Mouse (Mus musculus): ENCODE data around the gene Sec61a1. TPM values are rescaled to one million over a fixed set of nuclear protein-coding genes. Genes with fewer than 3 reads are reported as not detected.

The Sec61a1 gene
- total and polyA plus RNA-seq, 2 experiments from 2014 or later, result 125 to 191 TPM

GRCm38 (mm10) chr6:88540093-88540755 is 21.5 kb upstream of the Sec61a1 start:
- H3K9ac ChIP-seq, result no peak overlapping the region
- H3K4me1 ChIP-seq (ENCODE audit: insufficient read depth), result no peaks in the 10 kb centered on the region
- no peak for DNase-seq
- H3K4me2 ChIP-seq (ENCODE audit: low read depth), result no peak overlapping the region
- no peak overlapping the region for H3K4me3 ChIP-seq (ENCODE audit: low read depth, low read length)
- ATAC-seq, result no peak
- H3K9me3 ChIP-seq (ENCODE audit: low read length), result no peaks in the 10 kb centered on the region
- H3K36me3 ChIP-seq (ENCODE audit: insufficient read depth), result no peaks in the 10 kb centered on the region
- 67% methylated on average over 2 of the region's 2 CpGs for WGBS
- H3K27ac ChIP-seq (ENCODE audit: low read depth, low read length), result no peak overlapping the region
- no peak for TF ChIP-seq CTCF (IDR thresholded peaks at IDR 0.05; ENCODE audit: low read depth)
- no peaks in the 10 kb centered on the region; the same call in 1 of the 2 replicates for H3K27me3 ChIP-seq (ENCODE audit: insufficient read depth, low read length)

DNA sequence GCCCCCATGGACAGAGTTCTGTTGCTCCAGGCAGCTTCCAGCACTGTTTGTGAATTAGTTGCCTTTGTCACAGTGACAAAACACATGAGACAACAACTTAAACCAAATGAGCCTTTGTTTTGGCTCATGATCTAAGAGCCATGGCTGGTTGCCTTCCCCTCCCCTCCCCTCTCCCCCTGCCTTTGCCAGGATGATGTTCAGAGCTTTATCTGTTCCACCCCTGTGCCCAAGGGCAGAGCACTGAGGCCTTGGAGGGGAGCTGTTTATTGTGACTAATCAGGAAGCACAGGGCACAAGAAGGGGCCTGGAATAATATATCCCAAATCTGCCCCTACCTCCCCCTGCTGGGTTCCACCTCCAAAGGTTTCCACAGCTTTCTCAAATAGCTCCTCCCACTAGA is 11.6 kb upstream of the Sec61a1 start:
- TF ChIP-seq CTCF (IDR thresholded peaks at IDR 0.05; ENCODE audit: low read depth), result no peak
- Histone ChIP-seq H3K9me3 (ENCODE audit: low read length) (no peaks in the 10 kb centered on the region), H3K9ac (no peak overlapping the region), H3K4me2 (ENCODE audit: low read depth) (no peak overlapping the region), H3K27ac (ENCODE audit: low read depth, low read length) (no peak overlapping the region), H3K4me3 (ENCODE audit: low read depth, low read length) (no peak overlapping the region), H3K36me3 (ENCODE audit: insufficient read depth) (no peaks in the 10 kb centered on the region), H3K27me3 (ENCODE audit: insufficient read depth, low read length) (no peaks in the 10 kb centered on the region), H3K4me1 (ENCODE audit: insufficient read depth) (no peaks in the 10 kb centered on the region)
- ATAC-seq (no peak), DNase-seq (no peak)

DNA sequence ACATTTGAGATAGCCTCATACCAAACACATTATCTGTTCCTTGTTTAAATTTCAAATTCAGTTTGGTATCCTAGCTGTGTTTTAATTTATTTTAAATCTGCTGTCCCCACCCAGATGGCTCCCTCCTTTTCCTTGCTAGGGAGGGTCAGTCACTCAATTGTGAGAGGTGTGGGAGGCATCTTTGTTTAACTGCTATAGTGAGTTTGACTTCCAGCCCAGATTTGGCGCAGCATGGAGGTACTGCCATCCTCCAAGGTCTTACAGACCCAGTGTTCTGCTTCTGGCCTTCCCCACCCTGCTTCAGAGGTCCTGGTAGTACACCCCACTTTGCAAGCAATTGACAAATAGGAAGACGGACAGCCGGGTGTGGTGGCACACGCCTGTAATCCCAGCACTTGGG is 5.4 kb upstream of the Sec61a1 start:
- Histone ChIP-seq H3K27me3 (ENCODE audit: insufficient read depth, low read length) (no peaks in the 10 kb centered on the region), H3K4me3 (ENCODE audit: low read depth, low read length) (no peak overlapping the region), H3K9ac (no peak overlapping the region), H3K4me2 (ENCODE audit: low read depth) (no peak overlapping the region), H3K27ac (ENCODE audit: low read depth, low read length) (no peak overlapping the region), H3K4me1 (ENCODE audit: insufficient read depth) (peaks cover 6% of the 10 kb centered on the region; the same call in 1 of the 2 replicates), H3K36me3 (ENCODE audit: insufficient read depth) (no peaks in the 10 kb centered on the region), H3K9me3 (ENCODE audit: low read length) (no peaks in the 10 kb centered on the region)
- no peak for DNase-seq
- ATAC-seq, result no peak
- WGBS, result 89% methylated on average over 4 of the region's 4 CpGs
- TF ChIP-seq CTCF (IDR thresholded peaks at IDR 0.05; ENCODE audit: low read depth), result no peak

- no peak overlapping the region for H3K27ac ChIP-seq (ENCODE audit: low read depth, low read length)
- no peak overlapping the region for H3K9ac ChIP-seq
- no peak for TF ChIP-seq CTCF (IDR thresholded peaks at IDR 0.05; ENCODE audit: low read depth)
- no peaks in the 10 kb centered on the region for H3K36me3 ChIP-seq (ENCODE audit: insufficient read depth)
- WGBS, result 87% methylated on average over 3 of the region's 3 CpGs
- no peak overlapping the region for H3K4me2 ChIP-seq (ENCODE audit: low read depth)
- H3K9me3 ChIP-seq (ENCODE audit: low read length), result no peaks in the 10 kb centered on the region
- H3K4me1 ChIP-seq (ENCODE audit: insufficient read depth), result peaks cover 6% of the 10 kb centered on the region; the same call in 1 of the 2 replicates
- no peak for DNase-seq
- no peak for ATAC-seq
- no peak overlapping the region for H3K4me3 ChIP-seq (ENCODE audit: low read depth, low read length)
- no peaks in the 10 kb centered on the region for H3K27me3 ChIP-seq (ENCODE audit: insufficient read depth, low read length)
Measured at GRCm38 (mm10) chr6:88523451-88523850, 4.7 kb upstream of the Sec61a1 start.

DNA sequence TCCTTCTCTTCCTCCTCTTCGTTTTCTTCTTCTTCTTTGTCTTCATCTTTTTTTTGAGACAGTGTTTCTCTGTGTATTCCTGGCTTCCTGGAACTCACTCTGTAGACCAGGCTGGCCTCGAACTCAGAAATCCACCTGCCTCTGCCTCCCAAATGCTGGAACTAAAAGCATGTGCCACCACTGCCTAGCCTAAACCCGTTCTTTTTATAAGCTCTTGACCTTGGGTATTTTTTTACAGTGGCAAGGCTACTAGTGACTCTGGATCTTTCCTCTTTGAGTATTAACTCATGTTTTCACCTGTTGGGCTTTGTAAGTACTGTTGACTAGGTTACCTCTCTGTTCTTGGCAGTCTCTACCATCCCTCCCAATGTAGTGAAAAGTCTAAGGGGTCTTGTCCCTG is 4.3 kb upstream of the Sec61a1 start:
- no peak for ATAC-seq
- Histone ChIP-seq H3K4me3 (ENCODE audit: low read depth, low read length) (no peak overlapping the region), H3K9me3 (ENCODE audit: low read length) (no peaks in the 10 kb centered on the region), H3K27me3 (ENCODE audit: insufficient read depth, low read length) (no peaks in the 10 kb centered on the region), H3K27ac (ENCODE audit: low read depth, low read length) (no peak overlapping the region), H3K4me1 (ENCODE audit: insufficient read depth) (peaks cover 6% of the 10 kb centered on the region; the same call in 1 of the 2 replicates), H3K4me2 (ENCODE audit: low read depth) (no peak overlapping the region), H3K9ac (no peak overlapping the region), H3K36me3 (ENCODE audit: insufficient read depth) (no peaks in the 10 kb centered on the region)
- DNase-seq, result no peak
- no peak for TF ChIP-seq CTCF (IDR thresholded peaks at IDR 0.05; ENCODE audit: low read depth)
- WGBS, result 75% methylated on average over 3 of the region's 3 CpGs

DNA sequence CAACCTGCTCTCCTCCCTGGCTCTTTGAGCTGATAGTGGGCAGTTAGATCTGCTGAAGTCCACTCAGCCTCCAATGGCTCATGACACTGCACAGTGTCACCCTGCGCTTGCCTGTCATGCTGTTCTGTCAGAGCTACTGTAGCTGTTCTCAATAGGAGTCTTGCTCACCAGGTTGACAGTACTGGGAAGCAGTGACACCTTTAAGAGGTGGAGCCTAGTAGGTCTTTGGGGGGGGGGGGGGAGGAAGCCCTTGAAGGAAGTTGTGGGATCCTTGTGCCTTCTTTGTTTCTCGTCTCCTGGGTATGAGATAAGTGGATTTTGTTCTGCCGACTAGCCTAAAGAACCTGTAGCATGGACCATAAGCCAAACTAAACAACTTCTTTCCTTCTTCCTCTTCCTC is 3.9 kb upstream of the Sec61a1 start:
- no peak for DNase-seq
- Histone ChIP-seq H3K27ac (ENCODE audit: low read depth, low read length) (no peak overlapping the region), H3K27me3 (ENCODE audit: insufficient read depth, low read length) (no peaks in the 10 kb centered on the region), H3K36me3 (ENCODE audit: insufficient read depth) (no peaks in the 10 kb centered on the region), H3K9ac (no peak overlapping the region), H3K4me2 (ENCODE audit: low read depth) (no peak overlapping the region), H3K4me1 (ENCODE audit: insufficient read depth) (peaks cover 6% of the 10 kb centered on the region; the same call in 1 of the 2 replicates), H3K4me3 (ENCODE audit: low read depth, low read length) (no peak overlapping the region), H3K9me3 (ENCODE audit: low read length) (no peaks in the 10 kb centered on the region)
- ATAC-seq, result no peak
- WGBS, result 69% methylated on average over 3 of the region's 3 CpGs
- no peak for TF ChIP-seq CTCF (IDR thresholded peaks at IDR 0.05; ENCODE audit: low read depth)

GRCm38 (mm10) chr6:88521821-88522220 is 3.1 kb upstream of the Sec61a1 start:
- no peak overlapping the region for H3K4me3 ChIP-seq (ENCODE audit: low read depth, low read length)
- no peak for TF ChIP-seq CTCF (IDR thresholded peaks at IDR 0.05; ENCODE audit: low read depth)
- H3K9ac ChIP-seq, result no peak overlapping the region
- H3K27ac ChIP-seq (ENCODE audit: low read depth, low read length), result no peak overlapping the region
- no peak for ATAC-seq
- H3K36me3 ChIP-seq (ENCODE audit: insufficient read depth), result 0 out of 2 replicates have a peak, but pooled peaks cover under 1% of the 10 kb centered on the region
- no peaks in the 10 kb centered on the region for H3K27me3 ChIP-seq (ENCODE audit: insufficient read depth, low read length)
- no peaks in the 10 kb centered on the region for H3K9me3 ChIP-seq (ENCODE audit: low read length)
- H3K4me1 ChIP-seq (ENCODE audit: insufficient read depth), result peaks cover 6% of the 10 kb centered on the region; the same call in 1 of the 2 replicates
- no peak for DNase-seq
- H3K4me2 ChIP-seq (ENCODE audit: low read depth), result no peak overlapping the region
- 88% methylated on average over 7 of the region's 7 CpGs for WGBS
